Mouse (Mus musculus) adrenal gland, postnatal 25 days (tissue): ENCODE results near the gene Gm5105. TPM values are rescaled to one million over a fixed set of nuclear protein-coding genes. Genes with fewer than 3 reads are reported as not detected.

Experiments used
- DNase-seq: peaks from one replicate; pipeline ENCODE4 v3.0.0; 2021; ENCODE audit warnings: mixed read lengths
- total RNA-seq: library from RNA; stranded (reverse); gene quantifications from 2 replicates; pipeline ENCODE4 v1.2.3, GENCODE M21; 2021

The Gm5105 gene
- total RNA-seq, 1 experiment from 2014 or later: not detected

DNA sequence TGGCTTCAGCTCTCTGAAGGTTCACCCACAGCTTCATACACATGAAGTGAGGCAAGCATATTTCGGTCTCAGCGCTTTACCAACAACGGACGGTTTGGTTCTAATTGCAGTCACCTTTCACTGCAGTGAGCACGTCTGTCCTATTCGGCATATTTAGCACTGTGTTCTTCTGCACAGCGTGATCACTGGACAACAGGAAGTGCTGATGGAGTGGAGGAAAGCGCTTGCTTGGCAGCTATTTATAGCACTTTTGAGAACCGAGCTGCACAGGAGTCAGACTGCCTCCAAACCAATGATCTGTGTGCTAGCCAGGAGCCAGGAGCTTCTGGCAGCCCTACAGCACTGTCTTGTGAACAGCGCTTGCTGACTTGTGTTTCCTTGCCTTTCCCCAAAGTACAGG lies 40.9 kb downstream of the Gm5105 start:
- no peak for DNase-seq

DNA sequence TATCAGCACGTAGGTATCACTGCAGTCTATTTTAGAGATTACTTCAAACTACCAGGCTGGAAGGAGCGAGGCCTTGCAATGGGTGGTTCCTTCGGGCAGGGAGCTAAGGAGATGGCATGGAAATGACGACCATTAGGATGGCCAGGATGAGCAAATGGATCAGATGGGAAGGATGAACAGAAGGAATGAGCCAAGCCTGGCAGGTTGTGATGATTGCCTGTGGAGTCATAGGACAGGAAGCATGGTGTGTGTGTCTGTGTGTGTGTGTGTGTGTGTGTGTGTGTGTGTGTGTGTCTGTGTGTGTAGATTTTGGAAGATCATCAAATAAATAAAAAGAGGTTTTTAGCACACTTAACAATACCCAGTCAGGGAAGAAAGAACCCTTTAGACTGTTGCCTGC lies 44.5 kb downstream of the Gm5105 start:
- no peak for DNase-seq

DNA sequence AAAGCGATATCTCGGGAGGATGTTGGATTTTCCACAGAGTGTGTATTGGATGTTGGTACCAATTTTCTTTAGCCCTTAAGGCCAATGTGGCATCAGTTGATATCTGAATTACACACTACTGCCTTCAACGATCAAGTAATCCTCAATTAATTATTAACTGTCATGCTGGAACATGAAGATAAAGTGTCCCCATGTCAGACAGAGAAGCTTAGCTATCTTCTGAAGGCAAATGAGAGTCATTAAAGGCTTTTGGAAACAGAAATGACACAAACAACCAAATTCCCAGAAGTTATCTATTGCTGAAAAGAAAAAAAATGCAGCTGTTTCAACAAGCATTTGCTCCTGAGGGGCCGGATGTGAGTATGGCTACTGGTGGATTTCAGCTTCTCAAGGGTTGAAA lies 45.2 kb downstream of the Gm5105 start:
- DNase-seq: no peak

DNA sequence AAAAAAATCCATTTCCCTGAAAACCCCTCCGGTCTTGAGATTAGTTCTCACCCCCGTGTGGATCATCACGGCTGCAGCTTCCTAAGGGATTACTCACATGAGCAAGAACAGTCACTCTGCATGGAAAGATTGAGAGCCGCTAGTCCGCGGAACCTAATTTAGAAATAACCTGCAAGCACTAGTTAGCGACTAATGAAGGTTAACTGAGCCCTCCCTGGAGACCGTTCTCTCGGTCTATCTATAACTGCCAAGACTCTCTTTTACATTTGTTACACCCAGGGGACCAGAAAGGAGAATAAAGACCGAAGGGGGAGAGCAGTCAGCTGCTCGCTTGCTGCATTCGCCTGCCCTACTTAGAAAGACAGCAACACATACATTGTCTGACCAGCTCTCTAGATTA lies 50.4 kb downstream of the Gm5105 start:
- DNase-seq: no peak

DNA sequence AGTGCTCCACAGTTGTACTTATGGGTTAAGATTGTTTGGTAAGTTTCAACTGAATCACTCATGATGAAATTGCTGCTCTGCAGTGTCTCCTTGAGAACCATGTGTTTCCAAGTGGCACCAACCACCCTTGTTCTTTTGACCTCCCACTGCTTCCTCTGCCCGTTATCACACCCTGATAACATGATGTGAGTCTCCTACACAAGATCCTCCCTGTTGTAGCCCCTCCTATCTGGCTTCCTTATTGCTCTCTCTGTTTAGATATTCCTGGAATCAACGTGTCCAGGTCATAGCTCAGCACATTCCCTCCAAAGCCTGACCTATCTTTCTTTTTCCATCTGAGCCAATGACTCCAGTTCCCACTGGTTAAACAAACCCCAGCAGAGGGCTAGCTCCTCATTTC lies 52.5 kb downstream of the Gm5105 start:
- no peak for DNase-seq

DNA sequence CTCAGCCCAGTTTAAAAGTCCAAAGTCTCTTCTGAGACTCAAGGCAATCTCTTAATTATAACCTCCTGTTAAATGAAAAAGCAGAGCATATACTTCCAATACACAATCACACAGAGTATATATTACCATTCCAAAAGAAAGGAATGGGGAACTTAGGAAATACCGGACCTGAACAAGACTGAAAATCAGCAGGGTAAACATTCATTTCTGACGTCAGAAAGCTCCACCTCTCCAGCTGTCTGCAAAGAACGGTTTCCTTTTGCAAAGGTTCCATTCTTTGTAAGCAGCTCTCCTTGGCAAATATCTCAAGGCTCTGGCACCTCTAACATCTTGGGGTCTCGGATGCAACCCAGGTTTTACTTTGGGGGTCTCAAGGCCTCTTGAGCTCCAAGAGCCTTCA lies 54.8 kb downstream of the Gm5105 start:
- no peak for DNase-seq

DNA sequence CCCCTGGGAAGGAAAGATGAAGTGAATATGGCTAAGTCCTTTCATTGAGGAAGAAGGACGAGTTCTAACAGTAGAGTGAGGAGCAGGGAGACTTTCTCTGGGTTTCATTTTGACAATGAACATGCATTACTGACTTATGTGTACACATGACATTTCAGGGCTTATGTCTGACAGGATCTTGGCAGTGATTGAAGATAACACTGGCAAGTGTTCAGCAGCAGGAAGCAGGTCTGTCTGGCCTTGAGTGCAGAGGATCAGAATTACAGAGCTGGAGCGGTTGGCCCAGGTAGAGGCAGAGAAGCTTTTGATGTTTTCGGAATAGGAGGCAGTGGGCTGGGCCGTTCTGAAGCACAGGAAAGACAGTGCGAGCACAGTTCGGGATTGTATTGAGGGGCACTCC lies 59.0 kb downstream of the Gm5105 start:
- no peak for DNase-seq

DNA sequence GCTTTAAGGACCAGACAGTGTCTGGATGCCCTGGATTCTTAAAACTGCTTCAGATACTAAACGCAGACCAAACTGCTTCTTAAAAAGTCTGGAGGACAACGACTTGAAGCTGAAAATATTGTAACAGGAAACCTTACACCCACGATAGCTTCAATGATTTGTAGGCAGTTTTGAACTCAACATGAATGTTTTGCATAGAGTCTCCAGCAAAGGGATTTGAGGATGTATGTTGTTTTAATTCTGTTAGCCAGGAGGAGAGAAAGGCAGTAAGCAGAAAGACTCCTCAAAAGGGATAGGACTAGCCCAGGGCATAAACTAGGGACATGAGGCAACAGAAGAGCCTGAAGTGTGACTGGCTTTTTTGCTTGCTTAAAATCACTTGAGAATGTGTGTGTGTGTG lies 60.3 kb downstream of the Gm5105 start:
- DNase-seq: no peak

DNA sequence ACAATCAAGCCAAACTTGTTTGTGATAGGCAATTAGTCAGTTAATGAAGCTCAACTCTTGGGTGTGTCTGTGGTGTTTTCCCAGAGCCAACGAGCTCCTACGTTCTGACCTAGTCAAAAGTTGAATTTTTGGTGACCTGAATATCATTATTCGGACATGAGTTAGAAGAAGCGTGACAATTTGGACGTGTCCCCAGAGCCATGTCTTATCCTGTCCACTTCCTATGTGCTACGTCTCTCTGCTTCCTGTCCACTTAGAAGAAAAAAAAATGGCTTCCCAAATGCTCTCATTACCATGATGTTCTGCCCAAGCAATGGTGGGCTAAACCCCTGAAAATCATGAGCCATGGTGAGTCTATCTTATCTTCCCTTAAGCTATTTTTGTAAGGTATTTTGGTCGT lies 63.9 kb downstream of the Gm5105 start:
- DNase-seq: no peak

DNA sequence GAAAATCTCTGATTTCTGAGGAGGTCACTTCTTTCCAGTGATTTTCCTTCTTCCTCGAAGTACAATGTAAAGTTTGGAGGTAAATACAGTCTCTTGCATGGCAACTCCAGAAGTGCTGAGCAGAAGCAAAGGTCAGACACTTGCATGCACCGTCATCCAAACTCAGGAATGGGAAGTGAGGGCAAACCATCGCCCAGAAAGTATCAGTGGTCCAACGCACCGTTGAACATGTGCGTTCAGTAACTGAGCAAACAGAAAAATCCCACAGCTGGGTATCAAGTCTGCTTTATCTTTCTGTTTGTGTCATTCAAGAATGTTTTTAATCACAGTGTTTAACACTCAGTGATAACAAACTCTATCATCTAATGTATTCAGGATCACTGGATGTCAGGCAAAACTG lies 64.6 kb downstream of the Gm5105 start:
- no peak for DNase-seq

DNA sequence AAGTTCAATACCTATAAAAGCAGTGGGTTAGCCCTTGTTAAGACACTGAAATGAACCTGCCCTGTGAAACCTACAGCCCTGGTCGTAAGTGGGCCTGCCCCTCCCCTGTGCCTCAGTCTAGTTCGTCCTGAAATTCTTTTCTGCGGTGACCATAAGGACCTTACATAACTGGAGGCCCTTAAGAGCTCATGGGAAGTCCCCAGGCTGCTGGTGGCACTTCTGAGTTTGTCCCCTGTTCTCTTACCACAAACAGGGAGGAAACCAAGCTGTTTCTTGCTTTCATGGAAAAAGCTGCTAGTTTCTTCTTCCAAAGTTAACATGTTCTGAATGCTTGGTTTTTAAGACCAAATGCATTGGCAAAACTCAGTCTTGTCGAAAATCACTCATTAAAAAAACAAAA lies 65.3 kb downstream of the Gm5105 start:
- no peak for DNase-seq

DNA sequence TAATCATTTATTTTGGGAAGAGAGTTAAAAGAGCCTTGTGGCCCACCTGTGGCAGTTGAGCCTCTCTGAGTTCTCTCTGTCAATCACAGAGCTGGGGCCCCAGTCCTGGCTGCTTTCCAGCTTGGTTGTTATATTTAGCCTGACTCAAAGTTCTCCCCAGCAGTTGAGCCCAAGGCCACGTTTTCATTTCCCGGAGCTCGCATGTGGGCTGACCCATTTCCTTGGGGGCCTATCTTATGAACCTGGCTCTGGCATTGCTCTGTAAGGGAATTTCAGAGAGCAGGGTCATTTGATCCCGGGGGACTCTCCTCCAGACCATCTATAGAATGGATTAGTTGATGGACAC lies 66.5 kb downstream of the Gm5105 start:
- DNase-seq: peak; percentile 62

DNA sequence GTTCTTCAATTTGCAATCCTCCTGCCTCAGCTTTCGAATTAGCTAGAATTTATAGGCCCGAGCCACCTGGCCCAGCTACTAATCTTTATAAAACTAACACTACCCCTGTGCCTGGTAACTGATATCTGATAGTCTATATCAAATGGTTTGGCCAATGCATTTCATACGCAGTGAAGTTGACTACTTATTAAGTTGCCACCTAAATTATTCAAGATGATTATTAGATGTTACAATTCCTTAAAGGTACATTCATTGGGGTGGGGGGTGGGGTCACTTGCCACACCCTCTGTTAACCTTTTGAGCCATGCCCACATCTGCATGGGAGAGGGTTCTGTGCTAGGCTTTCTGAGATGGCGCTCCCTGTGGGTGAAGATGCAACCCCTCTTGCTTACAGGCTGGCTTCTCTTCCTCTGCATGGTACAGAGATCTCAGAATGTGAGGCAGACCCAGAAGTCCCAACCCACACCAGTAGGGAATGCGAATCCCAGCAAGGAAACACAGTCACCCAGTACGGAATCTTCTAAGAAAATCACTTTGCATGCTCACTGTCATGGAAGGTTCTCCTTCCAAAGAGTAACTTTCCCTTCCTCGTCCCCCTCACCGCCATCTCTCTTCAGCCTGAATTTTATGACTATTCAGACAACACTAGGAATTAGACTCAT lies 67.0 kb downstream of the Gm5105 start:
- DNase-seq: no peak

DNA sequence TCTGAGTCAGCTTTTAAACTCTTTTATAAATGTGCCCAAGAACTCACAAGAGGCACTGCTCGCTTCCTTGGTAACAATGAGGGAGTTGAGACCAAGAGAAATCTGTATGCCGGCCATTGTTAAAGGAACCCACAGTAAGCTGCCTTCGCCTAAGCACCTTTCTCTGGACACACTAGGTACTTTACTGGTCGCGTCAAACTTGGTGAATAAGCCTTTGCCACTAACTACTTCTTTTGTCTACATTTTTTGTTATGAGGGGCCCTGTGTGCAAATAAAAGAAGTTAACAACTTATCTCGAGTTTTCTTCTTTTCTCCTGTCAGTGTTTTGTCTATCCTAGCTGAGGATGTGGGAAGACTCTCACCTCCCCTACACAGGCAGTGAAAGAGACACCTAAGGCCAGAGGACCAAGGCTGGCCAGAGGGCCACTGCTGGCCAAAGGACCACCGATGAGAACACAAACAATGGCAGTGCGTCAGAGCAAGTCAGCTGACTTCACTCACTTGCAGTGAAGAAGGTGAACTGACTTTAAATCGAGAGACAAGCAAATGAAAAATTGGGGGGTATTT lies 67.9 kb downstream of the Gm5105 start:
- DNase-seq: no peak

Other genes starting within 250 kb of the Gm5105 start
- 170 and 200 TPM in 2 replicates for gene H2afz, start 202.9 kb downstream of the Gm5105 start, total RNA-seq
- 18.0 and 22.4 TPM in 2 replicates for gene Dnajb14, start 199.7 kb downstream of the Gm5105 start, total RNA-seq
- gene Lamtor3, start 148.9 kb downstream of the Gm5105 start, total RNA-seq: 65.6 and 71.3 TPM in 2 replicates
- gene Dapp1, start 85.8 kb downstream of the Gm5105 start, total RNA-seq: 3.3 and 6.3 TPM in 2 replicates
- gene 1110002E22Rik, start 2.3 kb downstream of the Gm5105 start, total RNA-seq: 0.09 and 0.10 TPM in 2 replicates
- gene Trmt10a, start 76.1 kb upstream of the Gm5105 start, total RNA-seq: 10.1 and 11.8 TPM in 2 replicates
- gene Mttp, start 77.6 kb upstream of the Gm5105 start, total RNA-seq: 13.7 and 14.4 TPM in 2 replicates
- gene 4930579F01Rik, start 126.4 kb upstream of the Gm5105 start, total RNA-seq: 0.24 TPM in 1 of 2 replicates, not detected in the other
- gene Adh7, start 150.4 kb upstream of the Gm5105 start, total RNA-seq: 37.9 and 41.2 TPM in 2 replicates
- gene Adh1, start 193.6 kb upstream of the Gm5105 start, total RNA-seq: 7,275 and 7,287 TPM in 2 replicates
- not detected in 2 replicates for gene Adh6a, start 245.9 kb upstream of the Gm5105 start, total RNA-seq